Comparison of ENCODE assay signal across 8 mouse cellular contexts in the genomic region with DNA sequence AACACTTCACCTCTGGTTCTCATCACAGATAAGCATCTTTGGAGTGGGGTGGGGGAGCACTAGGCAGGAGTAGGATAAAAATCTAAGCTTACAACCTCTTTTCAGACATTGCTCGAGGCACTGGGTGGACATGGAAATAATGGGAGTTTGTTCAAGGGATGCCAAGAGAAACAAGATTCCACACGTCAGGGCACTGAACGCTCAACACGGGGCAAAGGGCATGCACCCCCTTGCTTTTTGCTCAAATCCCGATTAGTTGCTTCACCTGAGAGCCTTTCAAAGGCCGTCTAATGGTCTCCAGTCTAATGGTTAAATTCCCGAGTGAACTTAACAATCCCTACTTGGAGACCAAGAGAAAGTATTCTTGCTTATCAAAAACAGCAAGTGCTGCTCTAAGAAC. TPM values are rescaled to one million over a fixed set of nuclear protein-coding genes. Genes with fewer than 3 reads are reported as not detected.
DNase-seq lines count a peak whose midpoint lies in the region; ATAC-seq and TF ChIP-seq lines count a peak whose summit lies in the region.

No protein-coding gene starts in this region.

- no peaks in the 10 kb centered on the region for H3K9me3 ChIP-seq in liver, embryonic 11.5 days (ENCODE audit: control insufficient read depth, low read length)

- intact Hi-C loops in gastrocnemius, adult 2 months (cut with DNase I) = no loop called here
- intact Hi-C loops in gastrocnemius, postnatal 36 days (cut with DNase I) = no loop called here

- no peaks in the 10 kb centered on the region for H3K36me3 ChIP-seq in thymus, adult 2 months (ENCODE audit: control insufficient read depth, insufficient read depth, low read length)
- no peaks in the 10 kb centered on the region; the same call in 1 of the 2 replicates for H3K36me3 ChIP-seq in liver, embryonic 11.5 days (ENCODE audit: control insufficient read depth, insufficient read depth, low read length)

- TF ChIP-seq POLR2A in thymus, adult 2 months (IDR thresholded peaks at IDR 0.05; ENCODE audit: control insufficient read depth, extremely low read depth, insufficient read depth, low read length, poor library complexity) = no peak

- no peaks in the 10 kb centered on the region for H3K27me3 ChIP-seq in thymus, adult 2 months (ENCODE audit: control insufficient read depth, insufficient read depth, low read length)
- no peaks in the 10 kb centered on the region for H3K27me3 ChIP-seq in liver, embryonic 11.5 days (replicated peaks; ENCODE audit: control insufficient read depth, insufficient read depth, low read length)

- peak overlapping the region; percentile 91 for H3K9ac ChIP-seq in liver, embryonic 11.5 days (ENCODE audit: low read depth, low read length)

- DNase-seq in gastrocnemius, adult 2 months = no peak
- no peak for DNase-seq in gastrocnemius, postnatal 36 days
- DNase-seq in thymus, adult 2 months = no peak
- DNase-seq in thymus, adult 18-20 months = no peak
- no peak for DNase-seq in liver, embryonic 11.5 days (ENCODE audit: low spot score)
- DNase-seq in cerebellum, postnatal 36 days = no peak
- no peak for DNase-seq in gastrocnemius, postnatal 4 days (ENCODE audit: low spot score in 2 of 2)
- no peak for DNase-seq in MN1 (ENCODE audit: low spot score)

- peaks cover 19% of the 10 kb centered on the region for H3K4me1 ChIP-seq in thymus, adult 2 months (replicated peaks; ENCODE audit: control insufficient read depth, insufficient read depth, low read length)
- peaks cover 34% of the 10 kb centered on the region for H3K4me1 ChIP-seq in liver, embryonic 11.5 days (replicated peaks; ENCODE audit: control insufficient read depth, insufficient read depth, low read length)

- TF ChIP-seq CTCF in gastrocnemius, adult 2 months (IDR thresholded peaks at IDR 0.05) = no peak
- no peak for TF ChIP-seq CTCF in thymus, adult 2 months (IDR thresholded peaks at IDR 0.05; ENCODE audit: borderline replicate concordance, control insufficient read depth, extremely low read depth, insufficient read depth, low read length, poor library complexity)

- ATAC-seq in liver, embryonic 11.5 days (replicated peaks; ENCODE audit: low FRiP score) = no peak

- peak overlapping the region; percentile 95 for H3K27ac ChIP-seq in gastrocnemius, adult 2 months
- no peak overlapping the region for H3K27ac ChIP-seq in thymus, adult 2 months (ENCODE audit: control insufficient read depth, insufficient read depth, low read length)
- peak overlapping the region; percentile 89 for H3K27ac ChIP-seq in liver, embryonic 11.5 days (ENCODE audit: low read depth, low read length)

- WGBS in thymus, adult 2 months = 28% methylated on average over 7 of the region's 7 CpGs
- WGBS in liver, embryonic 11.5 days = 22% methylated on average over 7 of the region's 7 CpGs

- H3K4me3 ChIP-seq in gastrocnemius, adult 2 months = peak overlapping the region; percentile 99
- peak overlapping the region; percentile 68 for H3K4me3 ChIP-seq in thymus, adult 2 months (ENCODE audit: control insufficient read depth, insufficient read depth, low read length)
- peak overlapping the region; percentile 99 for H3K4me3 ChIP-seq in liver, embryonic 11.5 days (ENCODE audit: low read depth, low read length)

- H3K4me2 ChIP-seq in liver, embryonic 11.5 days = peak overlapping the region; percentile 97

RNA-seq across cellular contexts. Expression of a gene that starts 1.4 kb away (rescaled TPM):
- total RNA-seq in gastrocnemius, adult 2 months (2021) = 100 to 1,000 TPM; 182 to 201 TPM
- 100 to 1,000 TPM; 167 to 174 TPM for total RNA-seq in gastrocnemius, postnatal 36 days (2021)
- 97.5 and 104 TPM in 2 replicates for polyA plus RNA-seq in thymus, adult 2 months (2012; rRNA removed)
- polyA plus RNA-seq in liver, embryonic 11.5 days (2014; fragmentation: Nextera tagmentation; extraction: Ambion mirVana) = 19.2 and 22.7 TPM in 2 replicates
- 10 to 100 TPM; 69.7 to 74.0 TPM for total RNA-seq in gastrocnemius, postnatal 4 days (2021)

RNA-seq across cellular contexts. Expression of a gene that starts 18.9 kb away (rescaled TPM):
- 10 to 100 TPM; 68.3 to 71.2 TPM for total RNA-seq in gastrocnemius, adult 2 months (2021)
- 10 to 100 TPM; 69.6 to 70.4 TPM for total RNA-seq in gastrocnemius, postnatal 36 days (2021)
- 192 and 207 TPM in 2 replicates for polyA plus RNA-seq in thymus, adult 2 months (2012; rRNA removed)
- polyA plus RNA-seq in liver, embryonic 11.5 days (2014; fragmentation: Nextera tagmentation; extraction: Ambion mirVana) = 305 and 315 TPM in 2 replicates
- total RNA-seq in gastrocnemius, postnatal 4 days (2021) = 100 to 1,000 TPM in 1 of 2 experiments, 10 to 100 TPM in 1; 97.3 to 109 TPM

RNA-seq across cellular contexts. Expression of a gene that starts 37.2 kb away (rescaled TPM):
- 10 to 100 TPM; 25.9 to 26.0 TPM for total RNA-seq in gastrocnemius, adult 2 months (2021)
- 10 to 100 TPM; 17.0 to 26.8 TPM for total RNA-seq in gastrocnemius, postnatal 36 days (2021)
- polyA plus RNA-seq in thymus, adult 2 months (2012; rRNA removed) = 4.4 and 4.7 TPM in 2 replicates
- polyA plus RNA-seq in liver, embryonic 11.5 days (2014; fragmentation: Nextera tagmentation; extraction: Ambion mirVana) = 9.2 and 9.4 TPM in 2 replicates
- 10 to 100 TPM; 19.3 to 19.5 TPM for total RNA-seq in gastrocnemius, postnatal 4 days (2021)
